In the genomic region with DNA sequence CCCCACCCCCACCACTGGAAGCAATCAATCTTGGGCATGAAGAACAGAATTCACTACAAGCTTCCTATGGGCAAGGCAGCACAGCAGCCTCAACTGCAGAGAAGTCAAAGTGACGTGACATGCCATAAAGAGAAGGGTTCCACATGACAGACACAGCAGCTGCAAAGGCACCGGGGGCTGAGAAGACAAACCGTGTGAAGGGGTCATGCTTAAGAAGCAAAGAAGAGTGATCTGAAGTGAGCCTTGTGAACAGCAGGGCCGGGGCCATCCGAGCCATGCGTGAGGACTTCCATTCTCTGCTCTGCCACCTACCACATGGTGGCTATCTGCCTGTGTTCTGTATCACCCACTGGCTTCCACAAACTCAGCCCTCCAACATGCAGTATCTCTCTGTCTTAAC, we compare ENCODE assay signal across 19 mouse cellular contexts.
"Had no signal": no experiment of that assay in that cellular context is flagged by ENCODE, and none has a peak within 500 bp of the region (broad histone marks: within the 10 kb centered on the region; RNA-seq: fewer than 3 reads in every experiment).

No protein-coding gene starts in this region.

- H3K4me3 ChIP-seq: intestine, embryonic 15.5 days; kidney, embryonic 15.5 days; limb, embryonic 10.5 days; limb, embryonic 13.5 days; liver, embryonic 13.5 days; midbrain, embryonic 12.5 days; midbrain, embryonic 15.5 days; neural tube, embryonic 12.5 days; neural tube, embryonic 15.5 days had no signal

- H3K4me2 ChIP-seq: intestine, embryonic 15.5 days; kidney, embryonic 15.5 days; limb, embryonic 13.5 days; liver, embryonic 13.5 days; lung, embryonic 14.5 days; midbrain, embryonic 12.5 days; midbrain, embryonic 15.5 days; neural tube, embryonic 12.5 days; neural tube, embryonic 15.5 days had no signal

- H3K36me3 ChIP-seq: intestine, embryonic 15.5 days; kidney, embryonic 15.5 days; limb, embryonic 10.5 days; limb, embryonic 13.5 days; liver, embryonic 13.5 days; midbrain, embryonic 12.5 days; midbrain, embryonic 15.5 days; neural tube, embryonic 12.5 days; neural tube, embryonic 15.5 days had no signal

- H3K27me3 ChIP-seq: intestine, embryonic 15.5 days; kidney, embryonic 15.5 days; liver, embryonic 13.5 days; midbrain, embryonic 12.5 days; midbrain, embryonic 15.5 days; neural tube, embryonic 12.5 days; neural tube, embryonic 15.5 days had no signal

- H3K4me1 ChIP-seq: limb, embryonic 10.5 days; limb, embryonic 13.5 days had no signal

- H3K27ac ChIP-seq: intestine, embryonic 15.5 days; kidney, embryonic 15.5 days; limb, embryonic 10.5 days; limb, embryonic 13.5 days; liver, embryonic 13.5 days; macrophage; midbrain, embryonic 12.5 days; midbrain, embryonic 15.5 days; neural tube, embryonic 12.5 days; neural tube, embryonic 15.5 days; stomach, postnatal 0 days had no signal

- H3K9ac ChIP-seq: intestine, embryonic 15.5 days; kidney, embryonic 15.5 days; limb, embryonic 13.5 days; liver, embryonic 13.5 days; lung, embryonic 14.5 days; midbrain, embryonic 12.5 days; midbrain, embryonic 15.5 days; neural tube, embryonic 12.5 days; neural tube, embryonic 15.5 days had no signal

- H3K9me3 ChIP-seq: intestine, embryonic 15.5 days; kidney, embryonic 15.5 days; limb, embryonic 10.5 days; limb, embryonic 13.5 days; liver, embryonic 13.5 days; midbrain, embryonic 12.5 days; midbrain, embryonic 15.5 days; neural tube, embryonic 12.5 days; neural tube, embryonic 15.5 days had no signal

- DNase-seq: kidney, adult 11 months; kidney, adult 8-10 months; kidney, postnatal 10 days; kidney, postnatal 4 days; liver; liver, embryonic 13.5 days; lung, embryonic 14.5 days; retina, postnatal 1 day had no signal

- ATAC-seq: intestine, embryonic 15.5 days; lung, postnatal 0 days; midbrain, embryonic 15.5 days had no signal
